Mouse (Mus musculus) bone marrow macrophage, adult 2 months (primary cell): ENCODE measurements around the gene Tpra1.

Experiments
- CTCF ChIP-seq: IDR thresholded peaks from 2 replicates; pipeline ENCODE4 v1.5.1; 2012; ENCODE audit warnings: low read depth, mild to moderate bottlenecking, low read length, moderate library complexity
- POLR2A ChIP-seq: IDR thresholded peaks from 2 replicates; pipeline ENCODE4 v1.6.1; 2012; ENCODE audit warnings: mild to moderate bottlenecking, low read depth, low read length, borderline replicate concordance

GRCm38 (mm10) chr6:88957801-88958211 is 55.8 kb downstream of the Tpra1 start:
- TF ChIP-seq POLR2A (no peak), CTCF (no peak)
